Mouse (Mus musculus) midbrain, embryonic 15.5 days (tissue): ENCODE results near the gene Ttc33. TPM values are rescaled to one million over a fixed set of nuclear protein-coding genes. Genes with fewer than 3 reads are reported as not detected.
A peak's percentile ranks its signal among the peaks of the same experiment; 100 is the strongest.

ENCODE experiments used
- ATAC-seq: fragments of 200-750 bp; cut with Nextera tagmentation; replicated peaks from 2 replicates; pipeline ENCODE4 v1.8.0; 2017; ENCODE audit warnings: moderate TSS enrichment
- H3K27ac ChIP-seq: fragments of 300-500 bp; sonication (generic); 2 replicates; pipeline ENCODE4 v1.5.1; 2015; ENCODE audit warnings: mild to moderate bottlenecking, inconsistent platforms
- H3K27me3 ChIP-seq: fragments of 300-500 bp; sonication (generic); replicated peaks from 2 replicates; pipeline ENCODE4 v1.6.1; 2015; ENCODE audit warnings: inconsistent platforms
- H3K36me3 ChIP-seq: fragments of 300-500 bp; sonication (generic); replicated peaks from 2 replicates; pipeline ENCODE4 v1.6.1; 2015; ENCODE audit warnings: inconsistent platforms
- H3K4me1 ChIP-seq: fragments of 300-500 bp; sonication (generic); 2 replicates; pipeline ENCODE4 v1.6.1; 2015; ENCODE audit warnings: inconsistent platforms
- H3K4me2 ChIP-seq: fragments of 300-500 bp; sonication (generic); 2 replicates; pipeline ENCODE4 v1.6.1; 2015; ENCODE audit warnings: inconsistent platforms, mild to moderate bottlenecking, moderate library complexity
- H3K4me3 ChIP-seq: fragments of 300-500 bp; sonication (generic); 2 replicates; pipeline ENCODE4 v1.5.1; 2015; ENCODE audit warnings: mild to moderate bottlenecking, inconsistent platforms
- H3K9ac ChIP-seq: fragments of 300-500 bp; sonication (generic); 2 replicates; pipeline ENCODE4 v1.6.1; 2015; ENCODE audit warnings: mild to moderate bottlenecking, inconsistent platforms
- H3K9me3 ChIP-seq: fragments of 300-500 bp; sonication (generic); 2 replicates; pipeline ENCODE4 v1.6.1; 2016; ENCODE audit warnings: inconsistent platforms
- WGBS: fragments of 180-500 bp; shearing (Covaris S2); methylation state at CpG from one replicate; pipeline ENCODE4 v1.1.7; 2015; ENCODE audit warnings: mixed read lengths; 5-methylcytosine and 5-hydroxymethylcytosine counted together
- polyA plus RNA-seq: library from polyadenylated mRNA; unstranded; fragments of >200 nt; fragmentation: Nextera tagmentation; extraction: Ambion mirVana; gene quantifications from 2 replicates; pipeline ENCODE4 v1.2.1, GENCODE M21; 2015

Gene Ttc33
- polyA plus RNA-seq: 56.1 and 56.4 TPM in 2 replicates

DNA sequence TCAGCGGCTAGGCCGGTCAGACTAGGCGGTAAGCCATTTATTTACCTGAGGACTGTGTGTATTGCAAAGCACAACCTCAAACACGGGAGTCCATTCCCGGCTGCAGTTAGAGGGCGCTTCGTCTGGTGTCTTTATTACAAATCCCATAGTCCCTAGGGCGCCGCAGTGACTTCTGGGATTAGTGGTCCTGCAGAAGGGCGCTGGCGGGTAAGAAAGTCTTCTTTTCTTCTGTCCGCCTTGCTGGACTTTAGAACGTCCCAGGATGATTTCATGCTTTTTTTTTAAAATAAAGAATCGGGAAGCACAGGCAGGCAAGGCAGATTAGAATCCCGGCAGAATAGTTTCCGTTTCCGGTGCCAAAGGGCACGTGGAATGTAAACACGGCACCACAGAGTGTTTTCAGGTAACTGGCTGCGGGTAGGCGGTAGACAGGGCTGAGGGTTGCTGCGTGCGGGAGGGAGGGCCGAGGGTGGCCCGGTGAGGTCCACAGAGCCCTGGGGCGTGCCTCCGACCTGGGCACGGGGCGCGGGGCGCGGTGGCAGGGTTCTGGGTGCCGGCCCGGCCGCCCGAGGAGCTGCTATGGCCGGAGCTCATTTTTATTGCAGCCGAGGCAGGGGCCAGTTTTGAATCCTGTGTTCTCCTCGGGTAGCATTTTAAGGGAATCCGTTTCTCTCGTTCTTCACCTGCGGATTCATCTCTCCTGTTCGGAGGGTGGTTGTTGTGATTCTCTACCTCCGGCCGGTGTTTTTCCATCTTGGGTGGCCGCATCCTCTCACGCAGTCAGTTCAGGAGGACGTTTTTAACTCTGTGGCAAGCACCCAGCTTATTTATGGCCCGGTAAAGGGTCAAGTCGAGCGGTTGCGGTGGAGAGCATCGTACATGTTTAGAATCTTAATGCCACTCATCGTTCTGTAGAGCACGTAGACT lies at the start of gene Ttc33:
Ttc33 (plus strand) TSS at position 160 of the 927 bp plus-strand sequence.
- Histone ChIP-seq H3K4me1 (peaks cover 20% of the 10 kb centered on the region), H3K4me3 (peak within 1 kb of the TSS; percentile 91), H3K27me3 (no peaks in the 10 kb centered on the region), H3K9ac (peak within 1 kb of the TSS; percentile 77), H3K27ac (peak within 1 kb of the TSS; percentile 88), H3K36me3 (0 out of 2 replicates have a peak, but pooled peaks cover 3% of the 10 kb centered on the region), H3K9me3 (no peaks in the 10 kb centered on the region), H3K4me2 (peak within 1 kb of the TSS; percentile 67)
- WGBS: under 1% methylated on average over 55 of the region's 55 CpGs
- ATAC-seq: peak; percentile 95

DNA sequence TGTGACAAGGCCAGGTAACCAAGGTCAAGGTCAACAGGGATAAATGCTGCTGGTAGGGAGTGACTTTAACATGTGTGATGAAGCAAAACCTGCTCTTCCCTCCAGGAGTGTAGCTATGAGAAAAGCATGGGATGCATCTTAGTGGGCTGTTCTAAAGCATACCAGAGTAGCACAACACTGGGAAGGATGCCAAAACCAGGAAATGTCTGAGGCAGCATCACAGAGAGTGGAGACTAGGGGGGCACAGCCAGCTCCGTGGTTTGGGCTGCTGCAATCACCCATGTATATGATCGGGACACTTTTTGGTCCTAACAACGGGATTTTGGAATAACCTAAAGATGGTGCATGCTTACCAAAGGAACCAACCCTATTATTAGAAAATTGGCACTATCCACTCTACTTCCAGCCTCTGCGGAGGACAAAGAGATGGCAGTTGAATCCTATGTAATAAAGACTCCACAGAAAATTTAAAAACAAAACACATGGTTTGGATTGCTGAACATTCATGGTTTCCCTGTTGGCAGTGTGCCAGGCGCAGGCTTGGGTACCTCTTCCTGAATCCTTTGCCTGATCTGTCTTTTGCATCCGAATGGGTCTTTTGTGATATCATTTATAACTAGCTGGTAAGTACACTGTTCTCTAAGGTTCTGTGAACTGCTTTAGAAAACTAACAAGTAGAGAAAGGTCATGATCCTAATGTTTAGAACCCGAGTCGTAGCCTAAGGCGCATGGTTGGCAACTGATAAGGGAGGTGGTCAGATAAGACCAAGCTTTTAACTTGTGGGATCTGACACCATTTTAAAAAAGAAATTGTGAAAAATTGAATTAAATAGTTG lies 47.1 kb upstream of the Ttc33 start:
- peak; percentile 65; the same call in 1 of the 2 replicates for ATAC-seq

DNA sequence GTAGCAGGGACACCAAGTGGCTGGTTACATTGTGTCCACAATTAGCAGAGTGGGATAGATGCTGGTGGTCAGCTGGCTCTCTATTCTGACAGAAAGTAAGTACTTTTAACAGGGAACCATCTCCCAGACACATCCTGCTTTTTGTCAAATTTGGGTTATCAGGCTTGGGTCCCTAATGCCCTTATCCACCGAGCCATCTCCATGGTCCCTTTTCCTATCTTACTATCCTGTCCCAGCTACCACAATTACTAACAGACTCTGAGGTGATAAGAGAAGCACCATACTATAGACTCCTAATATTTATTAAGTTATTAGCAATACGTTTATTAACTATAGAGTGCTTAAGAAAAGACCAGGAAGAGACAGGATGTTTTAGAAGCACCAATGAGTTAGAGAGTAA lies 46.0 kb upstream of the Ttc33 start:
- Histone ChIP-seq H3K4me1 (0 out of 2 replicates have a peak, but pooled peaks cover under 1% of the 10 kb centered on the region), H3K9ac (no peak overlapping the region), H3K27me3 (no peaks in the 10 kb centered on the region), H3K27ac (no peak overlapping the region), H3K36me3 (no peaks in the 10 kb centered on the region), H3K9me3 (no peaks in the 10 kb centered on the region), H3K4me3 (no peak overlapping the region), H3K4me2 (no peak overlapping the region)
- ATAC-seq: no peak
- 90% methylated on average over 2 of the region's 2 CpGs for WGBS

More for the DNA sequence above, 47.1 kb upstream of the Ttc33 start:
- 71% methylated on average over 9 of the region's 9 CpGs for WGBS
- Histone ChIP-seq H3K36me3 (no peaks in the 10 kb centered on the region), H3K9ac (no peak overlapping the region), H3K4me2 (no peak overlapping the region), H3K4me3 (no peak overlapping the region), H3K27ac (no peak overlapping the region), H3K4me1 (no peaks in the 10 kb centered on the region), H3K27me3 (no peaks in the 10 kb centered on the region), H3K9me3 (no peaks in the 10 kb centered on the region)

DNA sequence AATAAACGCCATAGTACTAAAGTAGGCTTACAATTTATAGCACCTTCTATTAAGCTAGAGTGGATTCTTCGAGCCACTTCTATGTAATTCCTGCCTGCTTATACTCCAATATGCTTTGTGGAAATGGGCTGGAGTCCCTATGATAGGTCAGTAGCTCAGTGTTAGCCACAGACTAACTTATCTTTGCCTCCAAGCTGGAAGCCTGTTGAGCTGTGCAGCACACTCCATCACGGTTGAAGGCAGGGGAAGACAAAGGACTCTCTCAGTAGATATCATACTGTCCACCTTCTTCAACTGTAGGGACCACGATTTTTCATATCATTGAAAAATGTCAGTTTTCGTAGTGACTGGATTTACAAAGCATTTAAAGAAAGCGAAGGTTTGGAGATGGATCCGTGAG lies 45.5 kb upstream of the Ttc33 start:
- H3K9ac ChIP-seq: no peak overlapping the region
- no peaks in the 10 kb centered on the region for H3K27me3 ChIP-seq
- no peak overlapping the region for H3K4me3 ChIP-seq
- H3K4me1 ChIP-seq: peaks cover 5% of the 10 kb centered on the region
- ATAC-seq: no peak
- no peaks in the 10 kb centered on the region for H3K9me3 ChIP-seq
- no peaks in the 10 kb centered on the region for H3K36me3 ChIP-seq
- H3K27ac ChIP-seq: no peak overlapping the region
- 95% methylated on average over 7 of the region's 7 CpGs for WGBS
- no peak overlapping the region for H3K4me2 ChIP-seq

DNA sequence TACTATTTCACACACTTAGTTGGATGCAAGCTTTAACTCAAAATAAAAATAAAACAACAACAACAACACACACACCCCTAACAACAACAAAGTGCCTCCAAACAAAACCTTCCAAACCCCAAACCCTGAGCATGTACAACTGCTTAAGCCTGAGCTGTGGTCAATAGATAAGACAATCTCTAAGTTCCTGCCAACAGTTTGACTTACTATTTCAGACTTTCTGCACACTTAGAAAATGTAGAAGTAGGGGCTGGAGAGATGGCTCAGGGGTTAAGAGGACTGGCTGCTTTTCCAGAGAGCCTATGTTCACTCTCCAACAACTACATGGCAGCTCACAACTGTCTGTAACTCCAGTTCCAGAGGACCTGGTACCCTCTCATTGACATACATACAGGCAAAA lies 45.0 kb upstream of the Ttc33 start:
- Histone ChIP-seq H3K36me3 (no peaks in the 10 kb centered on the region), H3K27me3 (no peaks in the 10 kb centered on the region), H3K4me2 (no peak overlapping the region), H3K27ac (no peak overlapping the region), H3K4me3 (no peak overlapping the region), H3K9ac (no peak overlapping the region), H3K9me3 (no peaks in the 10 kb centered on the region), H3K4me1 (peaks cover 10% of the 10 kb centered on the region)
- no peak for ATAC-seq

DNA sequence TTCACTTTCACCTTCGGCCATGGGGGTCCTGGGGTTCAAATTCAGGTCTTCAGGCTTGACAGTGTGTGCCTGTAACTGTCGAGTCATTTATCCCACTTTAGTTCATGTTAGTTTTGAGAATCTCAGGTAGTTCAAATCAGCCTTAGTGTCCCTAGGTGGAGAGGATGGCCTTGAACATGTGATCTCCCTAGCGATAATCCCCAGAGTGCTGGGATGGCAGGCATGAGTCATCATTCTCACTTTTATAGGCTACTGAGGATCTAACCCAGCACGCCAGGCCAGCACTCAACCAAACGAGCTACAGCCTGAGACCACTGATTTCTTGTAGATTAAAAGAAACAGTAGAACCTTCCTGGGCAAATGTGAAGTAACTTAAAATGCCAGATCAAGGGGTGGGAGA lies 43.3 kb upstream of the Ttc33 start:
- 76% methylated on average over 5 of the region's 5 CpGs for WGBS
- Histone ChIP-seq H3K4me2 (no peak overlapping the region), H3K27ac (no peak overlapping the region), H3K4me3 (no peak overlapping the region), H3K4me1 (peaks cover 17% of the 10 kb centered on the region), H3K27me3 (no peaks in the 10 kb centered on the region), H3K36me3 (no peaks in the 10 kb centered on the region), H3K9ac (no peak overlapping the region), H3K9me3 (no peaks in the 10 kb centered on the region)
- ATAC-seq: no peak

DNA sequence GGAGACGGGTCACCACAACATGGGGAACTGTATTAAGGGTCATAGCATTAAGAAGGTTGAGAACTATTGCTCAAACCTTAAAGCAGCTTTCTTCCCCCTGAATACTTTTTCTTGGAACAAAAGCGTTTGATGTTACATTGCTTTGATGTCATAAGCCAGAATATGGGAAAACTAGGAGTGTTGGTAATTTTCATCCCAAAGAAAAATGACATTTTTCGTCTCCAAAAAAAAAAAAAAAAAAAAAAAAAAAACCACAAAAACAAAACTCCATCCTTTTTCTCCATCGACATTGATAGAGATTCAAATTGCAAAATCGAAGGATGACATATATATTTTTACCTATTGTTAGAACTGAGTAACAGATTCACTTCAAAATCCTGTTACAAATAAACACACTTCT lies 42.6 kb upstream of the Ttc33 start:
- Histone ChIP-seq H3K27ac (no peak overlapping the region), H3K36me3 (no peaks in the 10 kb centered on the region), H3K9ac (no peak overlapping the region), H3K27me3 (no peaks in the 10 kb centered on the region), H3K4me1 (peaks cover 17% of the 10 kb centered on the region), H3K9me3 (no peaks in the 10 kb centered on the region), H3K4me3 (peak overlapping the region; percentile 88; the same call in 1 of the 2 replicates), H3K4me2 (peak overlapping the region; percentile 58)
- 71% methylated on average over 5 of the region's 5 CpGs for WGBS
- no peak for ATAC-seq

DNA sequence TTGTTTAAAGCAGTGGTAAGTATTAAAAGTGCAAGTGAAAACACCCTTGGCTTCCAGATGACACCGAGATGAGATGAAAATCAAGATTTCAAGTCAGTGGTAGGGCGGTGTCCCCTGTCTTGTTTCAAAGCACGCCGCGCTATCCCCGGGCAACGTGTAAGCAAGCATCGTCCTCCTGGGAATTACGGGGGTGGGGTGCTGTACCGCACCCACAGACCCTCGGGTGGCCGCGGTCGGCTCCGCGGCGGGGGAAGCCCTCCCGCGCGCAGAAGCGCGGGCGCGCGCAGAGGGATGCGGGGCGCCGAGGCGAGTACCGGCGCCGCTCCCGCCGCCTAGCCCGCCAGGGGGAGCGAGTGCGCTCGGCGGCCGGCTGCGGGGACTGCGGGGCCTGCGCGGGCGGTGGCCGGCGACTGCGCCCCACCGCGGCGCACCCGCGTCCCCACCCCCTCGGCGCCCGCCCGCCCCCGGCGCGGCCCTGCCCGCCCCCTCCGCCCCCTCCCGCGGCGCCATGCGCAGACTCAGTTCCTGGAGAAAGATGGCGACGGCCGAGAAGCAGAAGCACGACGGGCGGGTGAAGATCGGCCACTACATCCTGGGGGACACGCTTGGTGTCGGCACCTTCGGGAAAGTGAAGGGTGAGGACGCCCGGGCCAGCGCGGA lies 41.8 kb upstream of the Ttc33 start, which contains the start of gene Prkaa1:
Prkaa1 (plus strand) TSS at position 501 of the 660 bp plus-strand sequence.
- Histone ChIP-seq H3K36me3 (no peaks in the 10 kb centered on the region), H3K4me1 (peaks cover 17% of the 10 kb centered on the region), H3K27ac (peak within 1 kb of the TSS; percentile 93), H3K9me3 (no peaks in the 10 kb centered on the region), H3K9ac (peak within 1 kb of the TSS; percentile 74), H3K4me3 (peak within 1 kb of the TSS; percentile 88), H3K4me2 (peak within 1 kb of the TSS; percentile 58), H3K27me3 (no peaks in the 10 kb centered on the region)
- peak; percentile 93 for ATAC-seq
- under 1% methylated on average over 70 of the region's 80 CpGs for WGBS

DNA sequence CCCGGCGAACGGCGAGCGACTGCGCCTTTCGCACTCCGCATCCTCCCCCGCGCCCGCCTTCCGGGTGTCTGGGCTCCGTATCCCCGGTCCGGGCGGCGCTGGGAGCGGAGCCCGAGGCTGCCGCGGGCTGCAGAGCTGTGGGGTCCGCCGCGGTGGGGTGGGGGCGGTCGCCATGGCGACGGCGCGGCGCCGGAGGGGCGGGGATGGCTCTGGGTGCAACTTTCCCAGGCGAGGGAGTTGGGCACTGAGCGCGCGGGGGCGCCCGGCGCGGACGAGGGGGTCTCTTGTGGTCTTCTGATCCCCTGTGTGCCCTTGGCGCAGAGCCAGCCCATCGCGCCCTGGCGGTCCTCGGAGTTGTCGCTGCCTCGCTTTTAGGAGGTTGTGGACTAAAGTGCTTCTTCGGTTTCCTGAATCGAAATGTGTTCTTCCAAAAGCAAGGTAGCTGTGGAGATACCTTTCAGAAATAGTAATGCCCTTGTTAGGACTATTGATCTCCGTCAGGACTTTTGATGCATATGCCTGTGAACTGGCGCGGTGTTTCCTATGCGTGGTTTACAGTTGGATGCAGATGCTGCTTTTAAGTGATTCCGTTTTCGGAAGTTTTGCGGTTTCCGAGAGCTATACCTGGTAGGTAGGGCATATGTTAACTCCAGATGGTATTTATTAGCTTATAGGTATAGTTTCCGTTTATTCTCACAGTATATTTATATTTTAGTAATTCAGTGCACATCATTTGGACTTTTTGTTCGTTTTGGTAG lies 41.1 kb upstream of the Ttc33 start:
- Histone ChIP-seq H3K4me1 (peaks cover 17% of the 10 kb centered on the region), H3K4me3 (peak overlapping the region; percentile 88), H3K36me3 (no peaks in the 10 kb centered on the region), H3K27ac (peak overlapping the region; percentile 93), H3K9me3 (no peaks in the 10 kb centered on the region), H3K27me3 (no peaks in the 10 kb centered on the region), H3K4me2 (peak overlapping the region; percentile 58), H3K9ac (peak overlapping the region; percentile 74)
- ATAC-seq: peak; percentile 92
- WGBS: 1% methylated on average over 44 of the region's 61 CpGs

DNA sequence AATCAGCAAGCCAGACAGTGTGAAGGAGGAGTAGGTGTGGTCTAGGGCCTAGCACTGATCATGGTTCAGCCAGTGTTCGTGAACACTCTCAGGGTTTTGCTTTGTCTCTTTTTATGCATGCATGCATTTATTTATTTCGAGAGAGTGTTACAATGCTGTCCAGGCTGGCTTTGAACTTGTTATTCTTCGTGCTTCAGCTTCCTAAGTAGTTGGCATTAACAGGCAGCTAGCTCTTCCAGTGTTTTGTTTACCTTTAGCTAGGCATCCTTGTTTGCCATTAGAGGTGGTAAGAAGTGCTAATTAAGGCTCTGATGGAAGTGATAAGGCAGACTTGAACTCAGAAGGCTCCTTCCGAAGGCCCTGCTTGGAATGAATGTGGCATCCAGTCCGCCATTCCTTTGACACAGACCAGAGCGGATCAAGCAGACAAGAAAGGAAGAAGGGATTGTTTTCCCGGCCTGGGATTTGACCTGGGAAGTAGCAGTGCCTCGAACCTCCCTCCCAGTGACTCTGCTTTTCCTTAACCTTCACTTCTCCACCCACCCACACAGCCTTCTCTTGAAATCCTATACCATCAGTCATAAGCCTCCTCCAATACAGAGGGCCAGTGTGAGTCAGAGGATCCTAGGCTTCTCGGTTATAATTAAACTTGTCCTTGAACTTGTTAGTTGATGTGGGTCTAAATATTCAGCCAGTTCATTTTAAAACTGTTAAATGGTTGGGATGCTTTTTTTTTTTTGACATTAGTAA lies 40.0 kb upstream of the Ttc33 start:
- Histone ChIP-seq H3K27me3 (no peaks in the 10 kb centered on the region), H3K36me3 (no peaks in the 10 kb centered on the region), H3K27ac (no peak overlapping the region), H3K4me1 (peaks cover 17% of the 10 kb centered on the region), H3K9me3 (no peaks in the 10 kb centered on the region), H3K4me3 (peak overlapping the region; percentile 88; the same call in 1 of the 2 replicates), H3K4me2 (peak overlapping the region; percentile 58), H3K9ac (0 out of 2 replicates have a peak overlapping the region, but pooled peaks have one; percentile 1)
- WGBS: 44% methylated on average over 9 of the region's 9 CpGs
- no peak for ATAC-seq

DNA sequence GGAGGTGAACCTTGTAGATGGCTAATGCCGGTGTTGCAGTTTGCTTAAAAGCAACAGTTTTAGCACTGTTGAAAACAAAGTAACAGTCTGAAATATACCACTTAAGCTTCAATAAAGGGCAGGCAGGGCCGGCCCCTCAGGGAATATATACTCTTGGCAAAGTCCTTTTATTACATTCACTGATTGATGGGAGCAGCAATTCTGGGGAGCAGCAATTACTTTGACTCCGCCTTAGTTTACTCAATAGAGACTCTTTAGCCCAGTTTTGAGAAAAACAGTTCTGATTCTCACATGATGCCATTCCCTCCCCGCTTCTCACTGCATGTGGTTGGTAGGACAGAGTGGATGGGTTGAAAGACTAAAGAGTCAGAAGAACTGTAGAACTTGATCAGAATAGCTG lies 36.1 kb upstream of the Ttc33 start:
- no peak for ATAC-seq
- 89% methylated on average over 4 of the region's 4 CpGs for WGBS
- H3K4me2 ChIP-seq: no peak overlapping the region
- H3K4me1 ChIP-seq: peaks cover 17% of the 10 kb centered on the region
- no peak overlapping the region for H3K9ac ChIP-seq
- H3K36me3 ChIP-seq: no peaks in the 10 kb centered on the region
- H3K9me3 ChIP-seq: no peaks in the 10 kb centered on the region
- H3K27ac ChIP-seq: no peak overlapping the region
- no peaks in the 10 kb centered on the region for H3K27me3 ChIP-seq
- no peak overlapping the region for H3K4me3 ChIP-seq
